Mouse (Mus musculus) lung, postnatal 36 days (tissue): ENCODE measurements around the gene Gm2056.
"Not testable (repeated sequence)": the region's sequence is repeated elsewhere in the genome, so short reads cannot be mapped to it uniquely, and the experiment has no call there.

Source experiments
- DNase-seq: peaks from one replicate; pipeline ENCODE4 v3.0.0; 2022; ENCODE audit warnings: mixed read lengths

Gene Gm2056

DNA sequence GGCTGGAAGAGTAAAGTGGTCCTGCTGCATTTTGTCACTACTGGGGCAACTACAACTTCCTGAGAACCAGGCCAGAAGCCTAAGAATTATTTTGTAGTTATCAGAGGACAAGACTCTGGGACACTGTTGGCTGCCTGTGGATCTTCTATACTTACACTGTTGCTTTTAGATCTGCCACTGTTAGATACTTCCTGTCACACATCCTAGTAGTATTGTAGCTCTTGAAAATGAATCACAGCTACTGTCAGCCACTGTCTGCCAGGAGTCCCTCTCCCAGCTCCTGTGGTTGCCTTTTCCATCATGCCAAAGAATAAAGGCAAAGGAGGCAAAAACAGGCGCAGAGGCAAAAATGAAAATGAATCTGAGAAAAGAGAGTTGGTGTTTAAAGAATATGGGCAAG, at the start of gene Gm2056:
TSS of gene Gm2056 (plus strand) at position 301 of the 400 bp plus-strand sequence.
- not testable (repeated sequence) for DNase-seq

DNA sequence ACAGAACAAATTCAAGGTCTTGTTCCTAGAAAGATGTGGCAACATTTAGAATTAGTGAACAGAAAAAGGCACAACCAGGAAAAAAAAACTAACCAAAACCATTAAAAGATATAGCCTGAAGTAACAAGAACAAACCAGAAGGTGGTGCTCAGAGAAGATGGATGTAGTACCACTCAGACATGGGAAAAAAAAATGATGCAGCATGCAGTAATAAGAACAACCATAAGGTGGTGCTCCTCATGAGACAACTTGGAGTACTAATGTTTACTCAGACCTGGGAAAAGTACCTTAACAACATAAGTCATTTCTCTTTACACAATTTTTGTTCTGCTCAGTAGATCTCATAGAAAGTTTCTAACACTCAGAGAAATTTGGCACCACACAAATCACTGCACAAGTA, 42.8 kb upstream of the Gm2056 start:
- peak; percentile 1 for DNase-seq

DNA sequence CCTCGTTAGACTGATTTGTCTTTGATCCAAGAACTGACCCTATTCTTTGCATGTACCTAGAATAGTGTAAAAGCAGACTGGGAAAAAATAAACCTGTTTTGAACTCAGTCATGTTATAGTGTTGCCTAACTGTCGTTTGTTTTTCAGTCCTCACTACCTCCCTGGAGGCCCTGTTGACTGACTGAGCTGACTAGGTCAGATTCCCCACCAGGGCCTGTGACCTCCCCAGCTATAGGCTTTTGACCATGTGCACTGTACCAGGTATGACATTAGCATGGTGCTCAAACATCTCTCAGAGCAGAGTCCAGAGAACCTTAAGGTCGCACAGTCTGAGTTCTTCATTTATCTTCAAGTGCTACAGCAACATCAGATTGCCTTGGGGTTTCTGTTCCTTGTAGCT, 22.7 kb upstream of the Gm2056 start:
- DNase-seq, result not testable (repeated sequence)

DNA sequence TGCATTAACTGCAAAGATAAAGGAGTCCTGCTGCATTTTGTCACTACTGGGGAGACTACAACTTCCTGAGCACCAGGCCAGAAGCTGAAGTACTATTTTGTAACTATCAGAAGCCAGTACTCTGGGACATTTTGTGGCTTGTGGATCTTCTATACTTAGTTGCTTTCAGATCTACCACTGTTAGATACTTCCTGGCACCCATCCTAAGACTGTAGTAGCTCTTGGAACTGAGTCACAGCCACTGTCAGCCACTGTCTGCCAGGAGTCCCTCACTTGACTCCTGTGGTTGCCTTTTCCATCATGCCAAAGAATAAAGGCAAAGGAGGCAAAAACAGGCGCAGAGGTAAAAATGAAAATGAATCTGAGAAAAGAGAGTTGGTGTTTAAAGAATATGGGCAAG, 15.3 kb upstream of the Gm2056 start, which contains the start of gene Gm2075:
TSS of gene Gm2075 (plus strand) at position 301 of the 400 bp plus-strand sequence.
- DNase-seq, result not testable (repeated sequence)

DNA sequence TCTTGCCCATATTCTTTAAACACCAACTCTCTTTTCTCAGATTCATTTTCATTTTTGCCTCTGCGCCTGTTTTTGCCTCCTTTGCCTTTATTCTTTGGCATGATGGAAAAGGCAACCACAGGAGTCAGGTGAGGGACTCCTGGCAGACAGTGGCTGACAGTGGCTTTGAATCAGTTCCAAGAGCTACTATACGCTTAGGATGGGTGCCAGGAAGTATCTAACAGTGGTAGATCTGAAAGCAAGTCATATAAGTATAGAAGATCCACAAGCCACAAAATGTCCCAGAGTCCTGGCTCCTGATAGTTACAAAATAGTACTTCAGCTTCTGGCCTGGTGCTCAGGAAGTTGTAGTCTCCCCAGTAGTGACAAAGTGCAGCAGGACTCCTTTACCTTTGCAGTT, 8.1 kb upstream of the Gm2056 start, which contains the start of gene Gm6803:
TSS of gene Gm6803 (minus strand) at position 101 of the 400 bp plus-strand sequence.
- not testable (repeated sequence) for DNase-seq

DNA sequence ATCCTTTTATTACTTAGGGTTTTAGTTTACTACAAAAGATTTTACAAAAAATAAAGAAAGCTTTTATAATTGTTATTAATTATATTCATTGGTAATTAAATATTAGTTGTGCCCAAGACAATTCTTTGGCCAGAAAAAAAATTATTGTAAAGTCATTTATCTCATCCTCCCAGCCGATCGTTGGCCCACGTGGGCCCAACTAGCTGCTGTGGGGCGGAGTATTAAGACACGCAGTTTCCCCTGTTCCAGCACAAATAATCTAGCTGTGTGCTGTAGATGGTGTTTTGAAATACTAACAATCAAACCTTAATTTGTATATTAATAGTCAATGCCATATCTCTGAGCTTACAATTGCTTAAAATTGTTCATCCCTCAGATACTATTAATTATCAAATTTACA, 5.4 kb downstream of the Gm2056 start:
- DNase-seq, result not testable (repeated sequence)

DNA sequence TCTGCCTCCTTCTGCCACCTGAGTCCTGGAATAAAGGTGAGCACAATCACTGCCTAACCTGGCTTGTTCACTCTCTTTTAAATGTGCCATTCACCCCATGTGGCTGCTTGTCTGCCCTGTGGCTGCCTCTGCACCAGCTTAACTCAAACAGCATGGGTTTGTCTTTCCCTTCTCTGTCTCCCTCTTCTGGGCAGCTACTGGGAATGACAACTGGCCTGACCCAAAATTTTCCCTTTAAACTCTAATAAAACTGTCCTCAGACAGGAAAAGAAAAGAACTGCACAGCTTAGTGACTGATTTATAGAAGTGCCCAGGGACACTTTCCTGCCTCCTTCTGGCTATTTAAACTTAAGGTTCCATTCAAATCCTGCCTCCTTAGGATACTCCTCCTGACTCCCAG, 12.3 kb downstream of the Gm2056 start:
- DNase-seq, result not testable (repeated sequence)

DNA sequence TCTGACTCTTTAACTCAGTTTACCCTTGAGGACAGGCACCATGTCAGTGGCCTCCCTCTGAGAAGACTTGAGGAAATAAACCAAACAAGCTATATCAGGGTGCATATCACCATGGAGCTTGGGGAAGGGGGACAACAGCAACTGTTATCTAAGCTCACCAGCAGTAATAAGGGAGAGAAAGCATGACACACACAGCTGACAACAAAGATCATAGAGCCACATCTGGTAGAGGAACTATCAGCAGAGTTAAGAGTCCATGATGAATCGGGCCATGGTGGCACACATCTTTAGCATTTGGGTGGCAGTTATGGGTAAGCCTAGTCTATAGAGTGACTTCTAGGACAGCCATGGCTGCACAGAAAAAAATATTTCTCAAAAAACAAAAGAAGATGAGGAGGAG, 12.9 kb downstream of the Gm2056 start:
- DNase-seq, result not testable (repeated sequence)

DNA sequence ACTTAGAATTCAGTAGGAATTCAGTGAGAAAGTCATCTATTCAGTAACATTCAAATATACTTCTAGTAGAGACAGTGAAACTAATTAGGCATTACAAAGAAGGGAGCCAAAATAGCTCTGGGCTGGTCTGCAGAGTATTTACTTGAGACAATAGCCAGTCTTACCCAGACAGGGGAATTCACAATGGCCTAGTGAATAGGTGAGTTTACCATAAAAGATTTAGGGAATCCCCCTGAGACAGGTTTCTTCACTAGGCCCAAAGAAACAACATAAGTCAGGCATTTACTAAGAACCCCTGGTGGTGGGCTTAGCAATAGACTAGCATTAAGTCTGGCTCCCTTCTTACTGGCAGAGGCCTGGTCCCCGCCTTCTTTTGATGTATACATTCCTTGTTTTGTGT, 18.4 kb downstream of the Gm2056 start:
- DNase-seq, result not testable (repeated sequence)
